In the genomic region with DNA sequence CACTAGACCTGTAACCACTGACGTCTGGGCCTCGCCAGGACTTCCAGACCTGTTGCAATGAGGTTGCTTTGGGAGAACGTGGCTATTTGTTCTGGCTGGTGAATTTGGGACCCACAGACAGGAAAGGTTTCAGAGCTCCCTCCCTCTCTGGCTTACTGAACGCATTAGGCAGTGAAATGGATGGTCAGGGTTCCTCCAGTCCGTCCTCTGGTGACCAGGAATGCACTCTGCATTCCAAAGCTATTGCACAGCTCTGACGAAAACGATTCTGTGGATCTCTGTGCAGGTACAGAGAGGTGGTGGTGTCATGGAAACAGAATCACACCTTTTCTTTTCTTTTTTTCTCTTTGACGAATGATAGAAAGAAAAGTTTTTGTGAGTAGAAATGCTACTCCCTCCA, we compare ENCODE assay signal across 9 mouse cellular contexts. TPM values are rescaled to one million over a fixed set of nuclear protein-coding genes. Genes with fewer than 3 reads are reported as not detected.
A peak's percentile ranks its signal among the peaks of the same experiment; 100 is the strongest.
DNase-seq lines count a peak whose midpoint lies in the region; ATAC-seq lines count a peak whose summit lies in the region.
"Had no signal": no experiment of that assay in that cellular context is flagged by ENCODE, and none has a peak within 500 bp of the region (broad histone marks: within the 10 kb centered on the region; RNA-seq: fewer than 3 reads in every experiment).

No protein-coding gene starts in this region.

- H3K9ac ChIP-seq in kidney, embryonic 14.5 days (ENCODE audit: low read depth, low read length): no peak overlapping the region
- no peak overlapping the region for H3K9ac ChIP-seq in hindbrain, embryonic 15.5 days
- 0 out of 2 replicates have a peak overlapping the region, but pooled peaks have one; percentile 1 for H3K9ac ChIP-seq in midbrain, embryonic 12.5 days (replicated peaks)

- H3K4me2 ChIP-seq in kidney, embryonic 14.5 days (replicated peaks; ENCODE audit: low read depth, low read length): peak overlapping the region; percentile 88; the same call in 1 of the 2 replicates
- peak overlapping the region; percentile 75 for H3K4me2 ChIP-seq in hindbrain, embryonic 15.5 days
- peak overlapping the region; percentile 9; the same call in 1 of the 2 replicates for H3K4me2 ChIP-seq in midbrain, embryonic 12.5 days (replicated peaks)

- no peak overlapping the region for H3K4me3 ChIP-seq in kidney, embryonic 14.5 days (ENCODE audit: low read length)
- H3K4me3 ChIP-seq in hindbrain, embryonic 15.5 days: peak overlapping the region; percentile 90
- no peak overlapping the region for H3K4me3 ChIP-seq in midbrain, embryonic 12.5 days

- DNase-seq in kidney, postnatal 10 days: no peak
- peak; percentile 25 for DNase-seq in ZHBTc4 (ENCODE audit: low read depth, low spot score)
- no peak for DNase-seq in frontal cortex, postnatal 25 days (ENCODE audit: low spot score in 2 of 2)
- no peak for DNase-seq in left cerebral cortex, postnatal 10 days (ENCODE audit: extremely low spot score in 1 of 2, low spot score in 2 of 2)
- no peak for DNase-seq in T-cell, adult 2 months (ENCODE audit: low spot score)
- DNase-seq: thymus, adult 18-20 months had no signal

- no peak for ATAC-seq in kidney, embryonic 14.5 days (ENCODE audit: low FRiP score, low TSS enrichment)
- ATAC-seq in hindbrain, embryonic 15.5 days (ENCODE audit: low FRiP score, low read depth): no peak
- ATAC-seq in midbrain, embryonic 12.5 days (ENCODE audit: low FRiP score, low read depth): no peak

- no peaks in the 10 kb centered on the region for H3K27me3 ChIP-seq in kidney, embryonic 14.5 days (ENCODE audit: control insufficient read depth, insufficient read depth, low read length)
- H3K27me3 ChIP-seq in hindbrain, embryonic 15.5 days: no peaks in the 10 kb centered on the region
- H3K27me3 ChIP-seq in midbrain, embryonic 12.5 days: no peaks in the 10 kb centered on the region

- H3K36me3 ChIP-seq in kidney, embryonic 14.5 days (ENCODE audit: control insufficient read depth, insufficient read depth, low read length): peaks cover 9% of the 10 kb centered on the region
- H3K36me3 ChIP-seq in hindbrain, embryonic 15.5 days: no peaks in the 10 kb centered on the region
- peaks cover 15% of the 10 kb centered on the region for H3K36me3 ChIP-seq in midbrain, embryonic 12.5 days

- intact Hi-C loops in left cerebral cortex, postnatal 10 days (cut with DNase I): loop anchor here (5.0 kb wide), 2 partner anchors 35 to 60 kb away; no protein-coding TSS in a partner anchor

- WGBS in kidney, embryonic 14.5 days: 66% methylated on average over 8 of the region's 8 CpGs
- 85% methylated on average over 8 of the region's 8 CpGs for WGBS in hindbrain, embryonic 15.5 days
- 84% methylated on average over 8 of the region's 8 CpGs for WGBS in midbrain, embryonic 12.5 days

- no peaks in the 10 kb centered on the region for H3K9me3 ChIP-seq in kidney, embryonic 14.5 days (ENCODE audit: control insufficient read depth, low read length)
- no peaks in the 10 kb centered on the region for H3K9me3 ChIP-seq in hindbrain, embryonic 15.5 days
- H3K9me3 ChIP-seq in midbrain, embryonic 12.5 days: no peaks in the 10 kb centered on the region

- no peak overlapping the region for H3K27ac ChIP-seq in kidney, embryonic 14.5 days (ENCODE audit: low read depth, low read length)
- no peak overlapping the region for H3K27ac ChIP-seq in hindbrain, embryonic 15.5 days (replicated peaks)
- H3K27ac ChIP-seq in midbrain, embryonic 12.5 days (replicated peaks): no peak overlapping the region

- peaks cover 13% of the 10 kb centered on the region for H3K4me1 ChIP-seq in kidney, embryonic 14.5 days (ENCODE audit: control insufficient read depth, insufficient read depth, low read length)
- H3K4me1 ChIP-seq in hindbrain, embryonic 15.5 days (replicated peaks): peaks cover 26% of the 10 kb centered on the region
- H3K4me1 ChIP-seq in midbrain, embryonic 12.5 days: peaks cover 22% of the 10 kb centered on the region

RNA-seq across cellular contexts. Expression of gene Maea, which starts 1.9 kb away (rescaled TPM):
- polyA plus RNA-seq in kidney, embryonic 14.5 days (2014; fragmentation: Nextera tagmentation; extraction: Ambion mirVana): 97.9 and 133 TPM in 2 replicates
- 125 and 127 TPM in 2 replicates for polyA plus RNA-seq in hindbrain, embryonic 15.5 days (2015; fragmentation: Nextera tagmentation; extraction: Ambion mirVana)
- polyA plus RNA-seq in midbrain, embryonic 12.5 days (2016; fragmentation: Nextera tagmentation; extraction: Ambion mirVana): 141 and 147 TPM in 2 replicates
- total RNA-seq in left cerebral cortex, postnatal 10 days (2021): 10 to 100 TPM; 81.9 to 90.3 TPM

RNA-seq across cellular contexts. Expression of gene Uvssa, which starts 41.1 kb away (rescaled TPM):
- polyA plus RNA-seq in kidney, embryonic 14.5 days (2014; fragmentation: Nextera tagmentation; extraction: Ambion mirVana): 7.9 and 8.9 TPM in 2 replicates
- polyA plus RNA-seq in hindbrain, embryonic 15.5 days (2015; fragmentation: Nextera tagmentation; extraction: Ambion mirVana): 7.0 and 7.2 TPM in 2 replicates
- polyA plus RNA-seq in midbrain, embryonic 12.5 days (2016; fragmentation: Nextera tagmentation; extraction: Ambion mirVana): 9.2 and 9.7 TPM in 2 replicates
- total RNA-seq in left cerebral cortex, postnatal 10 days (2021): 10 to 100 TPM in 1 of 2 experiments, 1 to 10 TPM in 1; 8.7 to 10.2 TPM

Comparison
In these comparisons a context has a peak if more than half of its experiments do, and no peak if none do; other contexts are left out.
1. H3K4me2 ChIP-seq: peak in every context shown above with its lines; median percentile 88 in kidney, embryonic 14.5 days; 75 in hindbrain, embryonic 15.5 days; 9 in midbrain, embryonic 12.5 days.